Mouse (Mus musculus): Measurements from ENCODE around the gene Lrp1.
A peak's percentile ranks its signal among the peaks of the same experiment; 100 is the strongest.

Lrp1 gene

DNA sequence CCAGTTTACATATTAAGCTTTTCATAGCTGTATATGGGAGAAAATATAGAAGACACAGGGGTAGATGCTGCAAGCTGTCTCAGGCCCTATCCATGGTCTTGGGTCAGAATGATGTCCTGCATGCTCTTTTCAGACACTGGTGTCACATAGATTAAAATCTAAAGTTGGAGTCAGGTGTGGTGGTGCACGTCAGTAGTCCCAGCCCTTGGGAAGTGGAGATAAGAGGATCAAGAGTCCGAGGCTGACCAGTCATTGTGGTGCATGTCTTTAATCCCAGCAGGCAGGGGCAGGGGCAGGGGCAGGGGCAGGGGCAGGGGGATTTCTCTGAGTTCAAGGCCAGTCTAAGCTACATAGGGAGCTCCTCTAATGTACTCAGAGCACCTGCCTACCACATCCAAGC lies 24.8 kb upstream of the Lrp1 start:
- no peak for DNase-seq

- DNase-seq, result peak; percentile 41
These were observed 22.7 kb upstream of the Lrp1 start for GRCm38 (mm10) chr10:127643553-127644238.

GRCm38 (mm10) chr10:127642772-127643552 lies 22.0 kb upstream of the Lrp1 start, which contains the start of gene Stat6:
Gene Stat6 (plus strand): TSS chr10:127642986.
- peak; percentile 41 for DNase-seq

- peak; percentile 89 for DNase-seq
These were observed 21.2 kb upstream of the Lrp1 start for GRCm38 (mm10) chr10:127641861-127642771.

GRCm38 (mm10) chr10:127640421-127640820 lies 19.5 kb upstream of the Lrp1 start:
- no peak for DNase-seq

GRCm38 (mm10) chr10:127632668-127633271 lies 11.8 kb upstream of the Lrp1 start:
- DNase-seq, result no peak

DNA sequence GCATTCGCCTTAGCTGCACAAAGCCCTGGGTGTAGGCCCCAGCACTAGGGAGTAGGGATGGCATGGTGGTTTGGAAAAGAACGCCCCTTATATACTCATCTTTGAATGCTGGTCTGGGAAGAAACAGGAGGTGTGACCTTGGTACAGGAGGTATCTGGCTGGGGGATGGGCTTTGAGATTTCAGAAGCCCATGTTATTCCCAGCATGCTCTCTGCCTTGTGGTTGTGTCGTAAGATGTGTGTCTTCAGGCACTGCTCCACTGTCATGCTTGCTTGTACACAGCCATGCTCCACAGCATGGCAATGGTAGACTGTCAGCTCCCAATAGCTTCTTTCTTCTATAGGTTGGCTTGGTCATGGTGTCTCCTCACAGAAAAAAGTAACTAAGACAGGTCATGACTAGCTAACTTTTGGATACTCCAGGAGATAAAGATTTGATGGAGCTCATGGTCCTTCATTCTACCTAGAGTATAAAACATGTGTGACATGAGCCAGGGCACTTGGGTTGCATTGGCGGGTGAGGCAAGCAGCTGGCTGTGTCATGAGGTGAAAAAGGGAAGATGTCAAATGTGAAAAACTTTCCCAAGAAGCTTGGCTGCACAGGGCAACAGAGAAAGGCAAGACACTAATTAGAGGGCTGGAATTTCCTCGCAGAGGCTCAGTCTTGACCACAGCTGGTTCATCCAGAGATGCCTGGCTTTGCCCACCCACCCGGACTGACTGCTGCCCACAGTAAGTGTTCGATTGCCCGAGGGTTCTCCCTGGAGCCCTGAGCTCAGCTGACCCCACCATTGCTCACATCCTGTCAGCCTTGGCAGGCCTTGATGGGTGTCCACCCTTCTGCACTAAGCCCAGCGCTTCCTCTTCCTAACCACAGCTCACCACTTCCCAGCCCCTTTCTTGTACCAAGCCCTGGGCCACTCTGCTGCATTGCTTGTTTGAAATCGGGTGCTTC lies 10.6 kb upstream of the Lrp1 start:
- DNase-seq, result no peak

DNA sequence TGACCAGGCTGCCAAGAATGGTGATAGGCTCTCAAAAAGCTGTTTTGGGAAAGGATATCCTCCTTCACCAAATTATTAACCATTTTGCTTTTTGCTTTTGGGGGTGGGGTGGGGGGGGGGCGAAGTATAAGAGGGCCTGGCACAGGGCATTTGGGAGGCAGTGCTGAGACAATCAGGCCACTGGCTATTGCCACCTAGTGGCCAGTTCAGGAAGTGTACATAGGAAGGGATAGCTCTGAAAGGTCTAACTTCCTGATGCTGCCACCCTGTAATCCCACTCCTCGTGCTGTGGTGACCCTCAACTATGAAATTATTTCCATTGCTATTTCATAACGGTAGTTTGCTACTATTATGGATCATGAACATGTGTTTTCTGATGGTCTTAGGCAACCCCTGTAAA lies 5.5 kb upstream of the Lrp1 start:
- DNase-seq, result no peak

DNA sequence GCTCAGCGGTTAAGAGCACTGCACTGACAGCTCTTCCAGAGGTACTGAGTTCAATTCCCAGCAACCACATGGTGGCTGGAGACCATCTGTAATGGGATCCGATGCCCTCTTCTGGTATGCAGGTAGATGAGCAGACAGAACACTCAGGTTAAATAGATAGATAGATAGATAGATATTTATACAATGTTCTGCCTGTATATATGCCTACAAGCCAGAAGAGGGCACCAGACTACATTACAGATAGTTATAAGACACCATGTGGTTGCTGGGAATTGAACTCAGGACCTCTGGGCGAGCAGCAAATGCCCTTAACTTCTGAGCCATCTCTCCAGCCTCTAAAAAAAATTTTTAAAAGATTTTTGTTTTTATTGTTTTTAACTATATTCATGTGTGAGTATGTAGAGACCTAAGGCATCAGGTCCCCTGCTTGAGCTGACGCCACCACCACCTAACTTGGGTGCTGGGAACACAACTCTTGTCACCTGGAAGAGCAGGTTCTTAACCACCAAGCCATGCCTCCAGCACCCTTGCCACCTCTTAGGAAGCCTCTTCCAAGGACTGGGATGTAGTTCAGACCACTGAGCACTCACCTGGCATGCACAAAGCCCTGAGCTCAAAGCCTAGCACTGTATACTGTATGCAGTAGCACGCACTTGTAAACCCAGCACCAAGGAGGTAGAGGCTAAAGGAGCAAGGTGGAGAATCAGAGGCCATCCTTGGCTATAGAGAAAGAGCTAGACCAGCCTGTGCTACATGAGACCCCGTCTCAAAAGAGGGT lies 2.7 kb upstream of the Lrp1 start:
- DNase-seq, result no peak

GRCm38 (mm10) chr10:127622661-127623060 lies 1.7 kb upstream of the Lrp1 start:
- no peak for DNase-seq

- peak; percentile 69 for DNase-seq
These were observed 1.1 kb upstream of the Lrp1 start for GRCm38 (mm10) chr10:127622057-127622392.

DNA sequence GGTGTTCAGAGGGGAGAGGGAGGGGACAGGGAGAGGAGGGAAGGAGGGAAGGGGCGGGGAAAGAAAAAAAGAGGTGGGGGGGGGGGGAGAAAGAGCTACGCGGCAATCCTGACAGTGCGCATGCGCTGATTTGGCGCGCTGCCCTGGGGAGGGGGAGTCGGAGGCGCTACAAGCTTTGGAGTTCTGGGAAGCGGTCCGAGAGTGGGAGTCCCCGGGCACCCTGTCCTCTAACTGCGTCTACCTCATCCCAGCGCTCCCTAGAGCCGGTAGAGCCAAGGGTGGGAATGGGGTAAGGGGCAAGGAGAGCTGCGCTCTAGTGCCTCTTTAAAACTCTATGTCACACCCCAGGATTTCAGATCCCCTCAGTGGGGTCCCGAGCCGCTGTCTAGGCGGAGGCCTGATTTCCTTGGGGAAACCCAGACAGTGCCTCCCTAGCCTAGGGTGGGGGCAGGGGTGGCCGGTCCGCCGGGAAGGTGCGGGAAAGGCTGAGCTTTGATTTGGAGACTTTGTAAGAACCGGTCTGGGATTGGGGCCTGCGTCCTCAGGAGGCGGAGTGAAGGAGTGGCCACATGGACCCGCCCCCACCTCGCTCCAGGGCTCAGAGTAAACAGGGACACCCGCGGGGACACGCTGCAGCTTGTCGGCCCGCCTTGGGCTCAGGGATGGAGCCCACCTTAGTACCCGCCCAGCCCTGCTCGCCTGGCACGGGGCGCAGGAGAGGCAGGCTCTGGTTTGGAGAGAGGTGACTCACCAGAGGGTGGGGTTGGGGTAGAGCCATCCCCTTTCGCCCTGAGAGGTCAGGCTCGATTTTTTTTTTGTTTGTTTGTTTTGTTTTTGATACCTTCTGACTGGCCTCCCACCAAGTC lies 476 bp upstream of the Lrp1 start:
- DNase-seq, result peak; percentile 90

DNA sequence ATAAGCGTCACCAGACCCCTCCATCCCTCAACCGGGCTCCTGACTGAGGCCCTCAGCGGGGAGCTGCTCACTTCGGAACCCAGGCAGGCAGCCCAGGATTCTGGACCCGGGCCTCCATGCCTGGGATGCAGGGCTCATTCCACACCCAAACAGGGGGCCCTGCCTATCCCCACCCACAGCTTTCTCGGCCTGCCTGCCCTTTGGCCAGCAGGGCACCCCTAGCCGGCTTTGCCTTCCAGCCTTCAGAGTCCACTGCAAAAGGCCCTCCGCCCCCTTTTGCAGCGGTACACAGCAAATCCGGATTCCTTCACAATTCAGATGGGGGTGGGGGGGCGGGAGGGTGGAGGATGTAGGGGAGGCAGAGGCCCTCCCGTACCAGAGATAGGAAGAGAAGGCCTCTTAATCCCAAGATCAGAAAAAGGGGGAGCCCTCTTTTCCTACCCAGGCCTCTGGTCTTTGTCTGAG lies 975 bp downstream of the Lrp1 start:
- DNase-seq, result no peak

- DNase-seq, result no peak
These were observed 1.7 kb downstream of the Lrp1 start for GRCm38 (mm10) chr10:127619119-127619721.

- DNase-seq, result peak; percentile 47
These were observed 2.8 kb downstream of the Lrp1 start for GRCm38 (mm10) chr10:127618173-127618572.

DNA sequence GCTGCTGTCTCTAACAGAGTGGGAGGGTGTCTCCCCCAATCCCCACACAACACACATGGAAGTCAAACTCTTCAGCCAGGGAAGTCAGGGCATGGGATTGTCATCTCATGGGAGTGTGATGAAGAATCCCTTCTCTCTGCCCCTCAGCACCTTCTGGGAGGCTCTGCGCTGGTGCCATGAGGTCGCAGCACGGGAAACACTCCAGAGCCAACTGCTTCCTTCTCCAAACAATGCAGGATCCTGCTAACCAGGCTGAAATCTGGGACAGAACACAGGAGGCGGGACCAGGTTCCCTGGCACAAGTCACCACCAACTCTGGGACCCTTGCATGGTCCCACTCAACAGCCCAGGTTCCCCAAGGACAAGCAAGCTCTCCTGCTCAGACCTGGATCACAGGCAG lies 3.7 kb downstream of the Lrp1 start:
- no peak for DNase-seq

DNA sequence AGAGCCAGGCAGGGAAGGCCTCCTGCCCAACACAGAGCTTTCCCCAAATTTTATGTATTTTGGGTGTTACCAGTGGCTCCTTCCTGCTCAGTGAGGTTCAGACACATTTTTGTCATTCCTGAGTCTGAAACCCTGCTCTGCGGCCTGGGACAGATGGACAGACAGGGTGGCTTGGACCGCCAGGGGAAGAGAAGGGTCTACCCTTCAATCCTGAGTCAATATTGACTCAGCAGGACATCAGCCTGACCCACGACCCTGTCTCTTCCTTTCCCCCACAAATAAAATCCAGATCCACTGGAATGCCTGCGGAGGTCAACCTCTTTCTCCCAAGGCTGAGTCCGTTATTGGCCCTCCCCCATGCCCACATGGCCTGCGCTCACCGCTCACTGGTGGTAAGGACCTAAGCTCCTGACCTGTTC lies 4.7 kb downstream of the Lrp1 start:
- DNase-seq, result no peak

DNA sequence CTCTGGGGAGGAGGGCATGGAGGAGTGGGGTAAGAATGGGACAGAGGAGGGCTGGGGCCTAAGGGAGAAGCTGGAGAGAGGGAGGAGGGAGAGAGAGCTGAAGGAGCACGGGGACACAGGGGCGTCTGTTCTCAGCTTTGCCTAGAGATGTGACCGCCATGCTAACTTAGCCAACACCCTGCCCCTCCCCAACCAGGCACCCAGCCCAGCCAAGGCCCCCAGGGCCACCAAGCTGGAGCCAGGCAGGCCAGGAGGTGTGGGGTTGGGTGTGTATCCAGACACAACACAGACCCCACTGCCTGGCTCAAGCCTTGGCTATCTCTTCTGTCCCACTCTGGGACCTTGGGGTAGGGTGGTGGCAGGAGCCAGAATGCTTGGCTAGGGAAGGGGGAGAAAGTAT lies 5.4 kb downstream of the Lrp1 start:
- DNase-seq, result no peak

GRCm38 (mm10) chr10:127615034-127615374 lies 5.9 kb downstream of the Lrp1 start:
- DNase-seq, result no peak
